Mouse (Mus musculus) ES-E14 (cell line): Measurements from ENCODE around the gene Gm7168.

ENCODE experiments used
- HCFC1 ChIP-seq: IDR thresholded peaks from 2 replicates; pipeline ENCODE4 v1.6.1; 2012; ENCODE audit warnings: low read length, inconsistent platforms, borderline replicate concordance; ENCODE audit not compliant: insufficient read depth
- ZNF384 ChIP-seq: IDR thresholded peaks from 2 replicates; pipeline ENCODE4 v1.6.1; 2012; ENCODE audit warnings: low read depth, low read length, inconsistent platforms

- TF ChIP-seq ZNF384 = no peak
- TF ChIP-seq HCFC1 = no peak
Observed at GRCm38 (mm10) chr17:13937787-13938186, 10.4 kb upstream of the Gm7168 start.
